Mouse (Mus musculus) midbrain, embryonic 10.5 days (tissue): ENCODE measurements around the gene Crabp1. TPM values are rescaled to one million over a fixed set of nuclear protein-coding genes. Genes with fewer than 3 reads are reported as not detected.
A peak's percentile ranks its signal among the peaks of the same experiment; 100 is the strongest.

ENCODE experiments used
- DNase-seq: peaks from one replicate; pipeline ENCODE4 v3.0.0-alpha.2; 2017; ENCODE audit warnings: low spot score
- H3K27ac ChIP-seq: fragments of 300-500 bp; sonication (generic); replicated peaks from 2 replicates; pipeline ENCODE4 v1.5.1; 2016; ENCODE audit warnings: mild to moderate bottlenecking
- H3K27me3 ChIP-seq: fragments of 300-500 bp; sonication (generic); 2 replicates; pipeline ENCODE4 v1.6.1; 2016; ENCODE audit warnings: low read depth, mild to moderate bottlenecking; ENCODE audit not compliant: poor library complexity, severe bottlenecking
- H3K36me3 ChIP-seq: fragments of 300-500 bp; sonication (generic); 2 replicates; pipeline ENCODE4 v1.6.1; 2016; ENCODE audit warnings: mild to moderate bottlenecking, moderate library complexity
- H3K4me1 ChIP-seq: fragments of 300-500 bp; sonication (generic); 2 replicates; pipeline ENCODE4 v1.6.1; 2016
- H3K4me3 ChIP-seq: fragments of 300-500 bp; sonication (generic); 2 replicates; pipeline ENCODE4 v1.5.1; 2016; ENCODE audit warnings: mild to moderate bottlenecking, moderate library complexity
- H3K9me3 ChIP-seq: fragments of 300-500 bp; sonication (generic); replicated peaks from 2 replicates; pipeline ENCODE4 v1.6.1; 2016; ENCODE audit warnings: mild to moderate bottlenecking
- WGBS: fragments of 180-500 bp; shearing (Covaris S2); methylation state at CpG from one replicate; pipeline ENCODE4 v1.1.7; 2016; 5-methylcytosine and 5-hydroxymethylcytosine counted together
- polyA plus RNA-seq: library from polyadenylated mRNA; unstranded; fragments of >200 nt; fragmentation: Nextera tagmentation; extraction: Ambion mirVana; gene quantifications from 2 replicates; pipeline ENCODE4 v1.2.1, GENCODE M21; 2016

Crabp1 gene
- 1,146 and 1,287 TPM in 2 replicates for polyA plus RNA-seq

- Histone ChIP-seq H3K4me3 (peak within 1 kb of the TSS; percentile 53), H3K27ac (peak within 1 kb of the TSS; percentile 76), H3K4me1 (peaks cover 46% of the 10 kb centered on the region), H3K27me3 (peaks cover 79% of the 10 kb centered on the region), H3K36me3 (no peaks in the 10 kb centered on the region; the same call in 1 of the 2 replicates), H3K9me3 (no peaks in the 10 kb centered on the region)
- under 1% methylated on average over 39 of the region's 45 CpGs for WGBS
- peak; percentile 59 for DNase-seq
These were observed at the start of gene Crabp1 for GRCm38 (mm10) chr9:54764561-54765217. Gene Crabp1 (plus strand): TSS chr9:54764748.

GRCm38 (mm10) chr9:54715776-54716175 is 48.8 kb upstream of the Crabp1 start:
- Histone ChIP-seq H3K4me1 (no peaks in the 10 kb centered on the region), H3K27me3 (no peaks in the 10 kb centered on the region), H3K9me3 (no peaks in the 10 kb centered on the region), H3K36me3 (peaks cover 98% of the 10 kb centered on the region), H3K27ac (no peak overlapping the region), H3K4me3 (no peak overlapping the region)
- 97% methylated on average over 3 of the region's 3 CpGs for WGBS
- no peak for DNase-seq

- no peak for DNase-seq
- no peaks in the 10 kb centered on the region for H3K4me1 ChIP-seq
- no peaks in the 10 kb centered on the region for H3K9me3 ChIP-seq
- no peaks in the 10 kb centered on the region for H3K27me3 ChIP-seq
- H3K4me3 ChIP-seq = no peak overlapping the region
- 81% methylated on average over 3 of the region's 3 CpGs for WGBS
- peaks cover 97% of the 10 kb centered on the region for H3K36me3 ChIP-seq
- H3K27ac ChIP-seq = no peak overlapping the region
These were observed 47.0 kb upstream of the Crabp1 start for GRCm38 (mm10) chr9:54717527-54717926.

DNA sequence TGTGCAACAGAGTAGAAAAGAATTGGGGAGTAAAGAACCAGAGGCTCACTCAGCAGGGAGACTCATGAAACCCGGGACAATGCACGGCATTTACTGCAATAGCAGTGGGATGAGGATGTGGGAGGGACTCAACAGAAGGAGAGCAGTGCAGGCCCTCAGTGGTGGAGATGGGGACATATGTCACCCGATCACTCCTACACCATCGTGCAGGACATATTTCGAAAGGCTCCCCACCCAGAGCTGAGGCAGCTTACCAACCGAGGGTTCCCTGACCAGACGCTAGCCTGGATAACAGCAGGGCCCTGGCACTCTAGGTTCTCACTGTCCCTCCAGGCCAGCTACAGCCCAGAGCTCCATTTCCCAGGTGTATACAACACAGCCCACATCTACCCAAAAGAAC is 42.4 kb upstream of the Crabp1 start:
- H3K27me3 ChIP-seq = no peaks in the 10 kb centered on the region
- no peak overlapping the region for H3K27ac ChIP-seq
- H3K4me1 ChIP-seq = no peaks in the 10 kb centered on the region
- 91% methylated on average over 7 of the region's 7 CpGs for WGBS
- H3K9me3 ChIP-seq = no peaks in the 10 kb centered on the region
- peaks cover 97% of the 10 kb centered on the region for H3K36me3 ChIP-seq
- DNase-seq = no peak
- H3K4me3 ChIP-seq = no peak overlapping the region

DNA sequence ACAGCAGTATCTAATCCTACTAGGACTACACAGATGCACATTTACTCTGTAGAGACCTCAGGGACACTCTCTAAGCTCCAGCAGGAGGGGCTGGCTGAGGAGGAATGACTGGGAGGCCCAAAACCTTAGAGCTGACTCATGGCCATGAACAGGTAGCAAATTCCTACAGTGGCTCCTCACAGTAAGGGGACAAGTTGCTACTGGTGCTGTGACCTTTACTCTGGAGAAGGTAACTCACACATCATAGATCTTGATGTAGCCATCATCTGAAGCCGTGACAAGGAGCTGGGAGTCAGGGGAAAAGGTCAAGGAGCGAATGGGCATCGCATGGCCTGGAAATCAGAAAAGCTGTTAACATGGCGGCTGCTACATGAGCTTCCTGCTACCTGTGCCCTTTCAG is 42.0 kb upstream of the Crabp1 start:
- H3K9me3 ChIP-seq = no peaks in the 10 kb centered on the region
- peaks cover 97% of the 10 kb centered on the region for H3K36me3 ChIP-seq
- H3K27me3 ChIP-seq = no peaks in the 10 kb centered on the region
- H3K27ac ChIP-seq = no peak overlapping the region
- WGBS = 92% methylated on average over 4 of the region's 4 CpGs
- no peaks in the 10 kb centered on the region for H3K4me1 ChIP-seq
- H3K4me3 ChIP-seq = no peak overlapping the region
- DNase-seq = no peak

- DNase-seq = no peak
- Histone ChIP-seq H3K27me3 (no peaks in the 10 kb centered on the region), H3K4me1 (no peaks in the 10 kb centered on the region), H3K27ac (no peak overlapping the region), H3K9me3 (no peaks in the 10 kb centered on the region), H3K4me3 (no peak overlapping the region), H3K36me3 (peaks cover 95% of the 10 kb centered on the region)
- WGBS = 92% methylated on average over 5 of the region's 5 CpGs
These were observed 38.2 kb upstream of the Crabp1 start for GRCm38 (mm10) chr9:54726315-54726714.

DNA sequence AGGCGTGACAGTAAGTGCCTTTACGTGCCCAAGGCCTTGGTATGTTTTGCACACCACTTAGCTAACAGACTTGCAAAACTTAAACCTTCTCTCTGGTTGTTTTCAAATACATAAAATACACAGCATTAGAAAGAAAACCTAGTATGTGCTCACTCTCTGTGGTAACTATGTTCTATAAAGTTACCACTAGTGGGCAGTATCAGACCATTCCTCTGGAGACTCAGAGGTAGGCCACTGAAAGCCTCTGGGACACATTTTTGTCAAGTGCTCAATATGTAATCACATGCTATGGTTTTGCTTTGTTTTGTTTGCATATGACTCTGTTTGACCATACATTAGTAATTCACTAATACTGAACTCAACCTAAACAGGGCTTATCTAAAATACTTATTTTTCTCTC is 32.4 kb upstream of the Crabp1 start:
- WGBS = 85% methylated on average over 2 of the region's 2 CpGs

DNA sequence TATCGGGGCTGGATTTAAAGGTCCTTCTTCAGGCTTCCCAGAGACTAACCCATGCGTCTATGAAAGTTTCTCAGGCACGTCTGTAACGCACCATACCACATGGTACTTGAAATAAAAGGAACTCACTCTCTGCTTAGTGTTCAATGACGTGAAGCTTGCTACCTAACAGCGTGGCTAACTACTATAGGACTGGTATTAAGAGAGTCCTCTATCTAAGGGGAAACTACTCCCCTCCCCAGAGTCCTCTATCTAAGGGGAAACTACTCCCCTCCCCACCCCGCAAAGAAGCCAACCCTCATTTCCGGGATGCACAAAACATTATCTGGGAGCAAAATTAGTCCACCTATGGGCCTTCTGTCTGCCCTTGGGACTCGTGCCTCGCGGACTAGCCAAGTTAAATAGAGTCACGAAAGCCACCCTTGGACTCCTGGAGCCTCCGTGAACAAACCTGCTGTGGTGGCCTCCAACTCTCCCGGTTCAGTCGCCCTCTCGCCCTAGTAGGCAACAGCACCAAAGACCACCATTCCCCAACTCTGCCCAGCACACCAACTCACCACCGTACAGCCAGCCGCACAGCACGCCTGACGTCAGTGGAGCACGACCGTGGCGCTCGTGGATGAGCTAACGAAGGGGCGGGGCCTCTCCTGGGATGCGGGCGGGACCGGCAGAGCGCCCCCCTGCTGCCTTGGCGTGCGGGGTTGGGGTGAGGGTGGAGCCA is 30.5 kb upstream of the Crabp1 start, which contains the start of gene Wdr61:
Wdr61 (minus strand) TSS at position 599 of the 718 bp plus-strand sequence.
- peak within 1 kb of the TSS; percentile 88 for H3K4me3 ChIP-seq
- H3K27me3 ChIP-seq = no peaks in the 10 kb centered on the region
- peak; percentile 97 for DNase-seq
- no peaks in the 10 kb centered on the region for H3K9me3 ChIP-seq
- WGBS = 3% methylated on average over 32 of the region's 32 CpGs
- peak within 1 kb of the TSS; percentile 88 for H3K27ac ChIP-seq
- H3K4me1 ChIP-seq = peaks cover 34% of the 10 kb centered on the region
- H3K36me3 ChIP-seq = peaks cover 20% of the 10 kb centered on the region

More for the DNA sequence above, 32.4 kb upstream of the Crabp1 start:
- Histone ChIP-seq H3K27ac (no peak overlapping the region), H3K27me3 (no peaks in the 10 kb centered on the region), H3K4me3 (no peak overlapping the region), H3K4me1 (peaks cover 22% of the 10 kb centered on the region), H3K36me3 (peaks cover 40% of the 10 kb centered on the region), H3K9me3 (no peaks in the 10 kb centered on the region)
- no peak for DNase-seq

DNA sequence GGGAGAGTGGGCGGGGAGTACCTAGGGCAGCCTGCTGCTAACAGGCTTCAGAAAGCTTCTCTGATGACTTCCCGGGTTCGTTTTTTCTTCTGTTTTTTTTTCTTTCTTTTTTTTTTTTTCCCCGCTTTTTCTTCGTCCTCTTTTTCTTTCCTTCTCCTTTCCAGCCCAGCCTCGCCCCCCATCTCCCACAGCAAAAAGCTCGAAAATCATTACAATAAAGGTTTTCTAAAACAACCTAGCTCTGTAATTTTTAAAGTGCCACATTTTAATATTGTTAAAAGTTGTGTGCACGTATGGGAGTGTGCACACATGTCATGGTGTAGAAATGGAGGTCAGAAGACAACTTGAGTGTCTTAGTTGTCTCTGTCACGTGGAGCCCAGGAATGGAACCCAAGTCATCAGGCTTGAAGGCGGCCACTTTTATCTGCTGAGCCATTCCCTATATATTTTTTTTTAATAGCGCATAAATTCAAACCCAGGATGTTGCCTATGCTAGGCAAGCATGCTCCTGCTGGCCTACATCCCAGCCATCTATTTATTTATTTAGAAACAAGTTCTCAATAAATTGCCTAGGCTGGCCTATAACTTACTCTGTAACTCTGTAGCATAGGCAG is 29.8 kb upstream of the Crabp1 start:
- H3K27me3 ChIP-seq = no peaks in the 10 kb centered on the region
- peak overlapping the region; percentile 88 for H3K27ac ChIP-seq
- H3K36me3 ChIP-seq = peaks cover 14% of the 10 kb centered on the region
- H3K9me3 ChIP-seq = no peaks in the 10 kb centered on the region
- 24% methylated on average over 11 of the region's 11 CpGs for WGBS
- no peak for DNase-seq
- peak overlapping the region; percentile 88 for H3K4me3 ChIP-seq
- H3K4me1 ChIP-seq = peaks cover 40% of the 10 kb centered on the region

GRCm38 (mm10) chr9:54736284-54736701 is 28.3 kb upstream of the Crabp1 start:
- 13% methylated on average over 9 of the region's 9 CpGs for WGBS
- Histone ChIP-seq H3K4me3 (no peak overlapping the region), H3K9me3 (no peaks in the 10 kb centered on the region), H3K27ac (peak overlapping the region; percentile 63), H3K36me3 (peaks cover 2% of the 10 kb centered on the region; the same call in 1 of the 2 replicates), H3K4me1 (peaks cover 54% of the 10 kb centered on the region), H3K27me3 (no peaks in the 10 kb centered on the region)
- DNase-seq = peak; percentile 78

DNA sequence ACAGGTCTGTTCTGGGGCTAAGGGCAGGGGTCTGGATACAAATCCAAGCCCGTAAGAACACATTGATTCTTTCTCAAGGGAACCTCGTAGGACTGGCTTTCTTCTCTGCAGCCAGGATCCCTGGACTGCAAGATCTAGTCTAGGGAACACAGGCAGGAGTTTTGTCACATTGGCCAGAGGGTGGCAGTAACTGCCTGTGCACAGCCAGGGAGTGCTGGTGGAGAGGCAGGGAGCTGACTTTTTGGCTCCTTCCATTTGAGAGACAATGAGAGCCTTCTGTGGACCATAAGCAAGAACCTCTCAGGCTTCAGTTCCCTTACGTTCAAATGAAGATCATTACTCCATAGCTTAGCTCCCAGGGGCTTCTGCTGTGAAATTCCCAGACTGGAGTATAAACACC is 26.2 kb upstream of the Crabp1 start:
- WGBS = 27% methylated on average over 3 of the region's 3 CpGs
- Histone ChIP-seq H3K4me1 (peaks cover 47% of the 10 kb centered on the region), H3K9me3 (no peaks in the 10 kb centered on the region), H3K36me3 (no peaks in the 10 kb centered on the region), H3K4me3 (no peak overlapping the region), H3K27ac (peak overlapping the region; percentile 68), H3K27me3 (no peaks in the 10 kb centered on the region)
- DNase-seq = peak; percentile 72

GRCm38 (mm10) chr9:54743891-54744290 is 20.7 kb upstream of the Crabp1 start:
- no peak for DNase-seq
- Histone ChIP-seq H3K27ac (no peak overlapping the region), H3K4me1 (peaks cover 35% of the 10 kb centered on the region), H3K9me3 (no peaks in the 10 kb centered on the region), H3K27me3 (no peaks in the 10 kb centered on the region), H3K36me3 (no peaks in the 10 kb centered on the region), H3K4me3 (no peak overlapping the region)
- WGBS = 84% methylated on average over 4 of the region's 4 CpGs
